Mouse (Mus musculus): ENCODE data around the gene Kcnh2. TPM values are rescaled to one million over a fixed set of nuclear protein-coding genes. Genes with fewer than 3 reads are reported as not detected.

The Kcnh2 gene
- polyA plus RNA-seq, 1 experiment from 2014 or later, result 20.8 TPM

GRCm38 (mm10) chr5:24373807-24374206 lies 22.4 kb upstream of the Kcnh2 start:
- H3K9me3 ChIP-seq (replicated peaks; ENCODE audit: control insufficient read depth, low read length), result no peaks in the 10 kb centered on the region
- no peak overlapping the region for H3K27ac ChIP-seq (ENCODE audit: low read depth, low read length)
- H3K4me1 ChIP-seq (ENCODE audit: control insufficient read depth, insufficient read depth, low read length), result peaks cover 2% of the 10 kb centered on the region
- no peak overlapping the region for H3K4me3 ChIP-seq (ENCODE audit: low read depth, low read length)
- H3K4me2 ChIP-seq, result no peak overlapping the region
- H3K36me3 ChIP-seq (ENCODE audit: control insufficient read depth, insufficient read depth, low read length), result no peaks in the 10 kb centered on the region
- no peak overlapping the region for H3K9ac ChIP-seq (ENCODE audit: low read depth, low read length)
- ATAC-seq (replicated peaks; ENCODE audit: insufficient number of reproducible peaks, low FRiP score, low TSS enrichment), result no peak
- no peaks in the 10 kb centered on the region for H3K27me3 ChIP-seq (ENCODE audit: control insufficient read depth, insufficient read depth, low read length)
- 72% methylated on average over 5 of the region's 5 CpGs for WGBS (ENCODE audit: insufficient replicate concordance)

- ATAC-seq (replicated peaks; ENCODE audit: insufficient number of reproducible peaks, low FRiP score, low TSS enrichment), result no peak
- H3K4me2 ChIP-seq, result no peak overlapping the region
Measured at GRCm38 (mm10) chr5:24369767-24370166, 18.4 kb upstream of the Kcnh2 start.

GRCm38 (mm10) chr5:24366426-24366825 lies 15.0 kb upstream of the Kcnh2 start:
- 73% methylated on average over 9 of the region's 9 CpGs for WGBS (ENCODE audit: insufficient replicate concordance)
- ATAC-seq (replicated peaks; ENCODE audit: insufficient number of reproducible peaks, low FRiP score, low TSS enrichment), result no peak
- Histone ChIP-seq H3K27ac (ENCODE audit: low read depth, low read length) (no peak overlapping the region), H3K4me1 (ENCODE audit: control insufficient read depth, insufficient read depth, low read length) (peaks cover 8% of the 10 kb centered on the region), H3K36me3 (ENCODE audit: control insufficient read depth, insufficient read depth, low read length) (no peaks in the 10 kb centered on the region; the same call in 1 of the 2 replicates), H3K4me3 (ENCODE audit: low read depth, low read length) (peak overlapping the region; percentile 37), H3K27me3 (ENCODE audit: control insufficient read depth, insufficient read depth, low read length) (no peaks in the 10 kb centered on the region), H3K9me3 (replicated peaks; ENCODE audit: control insufficient read depth, low read length) (no peaks in the 10 kb centered on the region), H3K4me2 (peak overlapping the region; percentile 58), H3K9ac (ENCODE audit: low read depth, low read length) (no peak overlapping the region)

More at GRCm38 (mm10) chr5:24369767-24370166, 18.4 kb upstream of the Kcnh2 start:
- Histone ChIP-seq H3K9me3 (replicated peaks; ENCODE audit: control insufficient read depth, low read length) (no peaks in the 10 kb centered on the region), H3K27me3 (ENCODE audit: control insufficient read depth, insufficient read depth, low read length) (no peaks in the 10 kb centered on the region), H3K4me1 (ENCODE audit: control insufficient read depth, insufficient read depth, low read length) (peaks cover 10% of the 10 kb centered on the region), H3K9ac (ENCODE audit: low read depth, low read length) (no peak overlapping the region), H3K27ac (ENCODE audit: low read depth, low read length) (no peak overlapping the region), H3K4me3 (ENCODE audit: low read depth, low read length) (no peak overlapping the region), H3K36me3 (ENCODE audit: control insufficient read depth, insufficient read depth, low read length) (no peaks in the 10 kb centered on the region; the same call in 1 of the 2 replicates)
- WGBS (ENCODE audit: insufficient replicate concordance), result 84% methylated on average over 9 of the region's 9 CpGs

- H3K9me3 ChIP-seq (replicated peaks; ENCODE audit: control insufficient read depth, low read length), result no peaks in the 10 kb centered on the region
- peak overlapping the region; percentile 82 for H3K27ac ChIP-seq (ENCODE audit: low read depth, low read length)
- no peaks in the 10 kb centered on the region; the same call in 1 of the 2 replicates for H3K36me3 ChIP-seq (ENCODE audit: control insufficient read depth, insufficient read depth, low read length)
- 13% methylated on average over 5 of the region's 5 CpGs for WGBS (ENCODE audit: insufficient replicate concordance)
- H3K4me3 ChIP-seq (ENCODE audit: low read depth, low read length), result peak overlapping the region; percentile 37
- peak overlapping the region; percentile 58 for H3K4me2 ChIP-seq
- peaks cover 12% of the 10 kb centered on the region for H3K4me1 ChIP-seq (ENCODE audit: control insufficient read depth, insufficient read depth, low read length)
- ATAC-seq (replicated peaks; ENCODE audit: insufficient number of reproducible peaks, low FRiP score, low TSS enrichment), result peak; percentile 44; the same call in 1 of the 2 replicates
- H3K9ac ChIP-seq (ENCODE audit: low read depth, low read length), result peak overlapping the region; percentile 58
- H3K27me3 ChIP-seq (ENCODE audit: control insufficient read depth, insufficient read depth, low read length), result no peaks in the 10 kb centered on the region
Measured at GRCm38 (mm10) chr5:24365528-24365927, 14.1 kb upstream of the Kcnh2 start.

GRCm38 (mm10) chr5:24364963-24365362 lies 13.6 kb upstream of the Kcnh2 start:
- no peak for ATAC-seq (replicated peaks; ENCODE audit: insufficient number of reproducible peaks, low FRiP score, low TSS enrichment)
- Histone ChIP-seq H3K4me1 (ENCODE audit: control insufficient read depth, insufficient read depth, low read length) (peaks cover 12% of the 10 kb centered on the region), H3K36me3 (ENCODE audit: control insufficient read depth, insufficient read depth, low read length) (no peaks in the 10 kb centered on the region; the same call in 1 of the 2 replicates), H3K9me3 (replicated peaks; ENCODE audit: control insufficient read depth, low read length) (no peaks in the 10 kb centered on the region), H3K27me3 (ENCODE audit: control insufficient read depth, insufficient read depth, low read length) (no peaks in the 10 kb centered on the region), H3K27ac (ENCODE audit: low read depth, low read length) (peak overlapping the region; percentile 82), H3K4me3 (ENCODE audit: low read depth, low read length) (peak overlapping the region; percentile 37), H3K4me2 (peak overlapping the region; percentile 58), H3K9ac (ENCODE audit: low read depth, low read length) (peak overlapping the region; percentile 58)
- WGBS (ENCODE audit: insufficient replicate concordance), result 68% methylated on average over 10 of the region's 10 CpGs

GRCm38 (mm10) chr5:24364508-24364907 lies 13.1 kb upstream of the Kcnh2 start, which contains the start of gene Nos3:
Gene Nos3 (plus strand): TSS chr5:24364810.
- H3K9me3 ChIP-seq (replicated peaks; ENCODE audit: control insufficient read depth, low read length), result no peaks in the 10 kb centered on the region
- peak within 1 kb of the TSS; percentile 82 for H3K27ac ChIP-seq (ENCODE audit: low read depth, low read length)
- no peaks in the 10 kb centered on the region for H3K27me3 ChIP-seq (ENCODE audit: control insufficient read depth, insufficient read depth, low read length)
- H3K9ac ChIP-seq (ENCODE audit: low read depth, low read length), result peak within 1 kb of the TSS; percentile 58
- H3K4me3 ChIP-seq (ENCODE audit: low read depth, low read length), result peak within 1 kb of the TSS; percentile 37
- no peaks in the 10 kb centered on the region; the same call in 1 of the 2 replicates for H3K36me3 ChIP-seq (ENCODE audit: control insufficient read depth, insufficient read depth, low read length)
- ATAC-seq (replicated peaks; ENCODE audit: insufficient number of reproducible peaks, low FRiP score, low TSS enrichment), result peak; percentile 25; the same call in 1 of the 2 replicates
- H3K4me2 ChIP-seq, result peak within 1 kb of the TSS; percentile 58
- H3K4me1 ChIP-seq (ENCODE audit: control insufficient read depth, insufficient read depth, low read length), result peaks cover 12% of the 10 kb centered on the region
- 48% methylated on average over 12 of the region's 12 CpGs for WGBS (ENCODE audit: insufficient replicate concordance)

- Histone ChIP-seq H3K9me3 (replicated peaks; ENCODE audit: control insufficient read depth, low read length) (no peaks in the 10 kb centered on the region), H3K4me2 (no peak overlapping the region), H3K27ac (ENCODE audit: low read depth, low read length) (no peak overlapping the region), H3K4me1 (ENCODE audit: control insufficient read depth, insufficient read depth, low read length) (peaks cover 12% of the 10 kb centered on the region), H3K4me3 (ENCODE audit: low read depth, low read length) (no peak overlapping the region), H3K27me3 (ENCODE audit: control insufficient read depth, insufficient read depth, low read length) (no peaks in the 10 kb centered on the region), H3K9ac (ENCODE audit: low read depth, low read length) (no peak overlapping the region), H3K36me3 (ENCODE audit: control insufficient read depth, insufficient read depth, low read length) (no peaks in the 10 kb centered on the region; the same call in 1 of the 2 replicates)
- WGBS (ENCODE audit: insufficient replicate concordance), result 59% methylated on average over 3 of the region's 3 CpGs
- no peak for ATAC-seq (replicated peaks; ENCODE audit: insufficient number of reproducible peaks, low FRiP score, low TSS enrichment)
Measured at GRCm38 (mm10) chr5:24364061-24364460, 12.7 kb upstream of the Kcnh2 start.

- 64% methylated on average over 2 of the region's 2 CpGs for WGBS (ENCODE audit: insufficient replicate concordance)
Measured at GRCm38 (mm10) chr5:24363467-24363866, 12.1 kb upstream of the Kcnh2 start.

More at GRCm38 (mm10) chr5:24363467-24363866, 12.1 kb upstream of the Kcnh2 start:
- H3K9ac ChIP-seq (ENCODE audit: low read depth, low read length), result no peak overlapping the region
- H3K4me3 ChIP-seq (ENCODE audit: low read depth, low read length), result no peak overlapping the region
- peaks cover 12% of the 10 kb centered on the region for H3K4me1 ChIP-seq (ENCODE audit: control insufficient read depth, insufficient read depth, low read length)
- no peak overlapping the region for H3K27ac ChIP-seq (ENCODE audit: low read depth, low read length)
- no peaks in the 10 kb centered on the region; the same call in 1 of the 2 replicates for H3K36me3 ChIP-seq (ENCODE audit: control insufficient read depth, insufficient read depth, low read length)
- no peak for ATAC-seq (replicated peaks; ENCODE audit: insufficient number of reproducible peaks, low FRiP score, low TSS enrichment)
- no peak overlapping the region for H3K4me2 ChIP-seq
- no peaks in the 10 kb centered on the region for H3K9me3 ChIP-seq (replicated peaks; ENCODE audit: control insufficient read depth, low read length)
- H3K27me3 ChIP-seq (ENCODE audit: control insufficient read depth, insufficient read depth, low read length), result no peaks in the 10 kb centered on the region

Data from heart, embryonic 11.5 days (tissue).